Mouse (Mus musculus) thymus, postnatal 25 days (tissue): ENCODE results near the gene Gpr84.
"Not testable (repeated sequence)": the region's sequence is repeated elsewhere in the genome, so short reads cannot be mapped to it uniquely, and the experiment has no call there.

Experiments used
- DNase-seq: peaks from one replicate; pipeline ENCODE4 v3.0.0; 2022

The Gpr84 gene

GRCm38 (mm10) chr15:103281465-103282205 lies 28.8 kb downstream of the Gpr84 start:
- DNase-seq = no peak

DNA sequence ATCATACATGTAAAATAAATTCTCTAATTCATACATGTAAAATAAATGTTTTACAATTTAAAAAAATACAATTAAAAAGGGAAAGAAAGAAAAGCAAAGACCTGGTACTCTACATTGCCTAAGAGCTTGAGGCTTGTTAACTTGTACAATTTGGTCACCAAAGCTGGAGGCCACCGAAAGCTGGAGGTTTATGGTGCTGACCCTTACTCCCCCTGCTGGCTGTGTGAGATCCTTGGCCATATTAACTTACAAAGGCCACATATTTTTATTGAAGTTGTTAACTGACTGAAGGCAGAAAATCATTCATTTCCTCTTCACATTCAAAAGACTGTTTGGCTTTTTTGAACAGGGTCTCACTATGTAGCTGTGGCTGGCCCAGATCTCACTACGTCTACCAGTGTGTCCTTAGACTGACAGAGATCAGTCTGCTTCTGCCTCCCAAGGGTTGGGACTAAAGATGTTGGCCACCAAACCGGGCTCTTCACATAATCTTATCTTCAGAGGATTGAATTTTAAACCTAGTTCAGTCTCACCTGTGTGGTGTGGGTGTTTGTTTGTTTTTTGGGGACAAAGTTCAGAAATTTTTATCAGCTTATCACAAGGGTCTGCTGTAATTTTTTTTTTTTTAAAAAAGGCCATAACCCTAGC lies 29.5 kb downstream of the Gpr84 start:
- no peak for DNase-seq

DNA sequence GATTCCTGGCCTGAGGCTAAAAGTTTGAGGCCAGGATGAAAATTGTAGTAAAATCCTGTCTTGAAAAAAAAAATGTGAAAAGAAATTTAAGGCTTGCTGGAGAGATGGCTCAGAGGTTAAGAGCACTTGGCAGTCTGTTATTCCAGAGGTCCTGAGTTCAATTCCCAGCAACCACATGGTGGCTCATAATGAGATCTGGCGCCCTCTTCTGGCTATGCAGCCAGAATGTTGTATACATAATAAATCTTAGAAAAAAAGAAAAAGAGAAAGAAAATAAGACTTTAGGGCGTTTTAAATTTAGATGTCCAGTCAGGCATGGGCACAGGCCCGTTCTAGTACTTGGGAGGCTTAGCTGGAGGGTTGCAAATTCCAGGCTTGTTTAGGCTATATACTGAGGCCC lies 30.7 kb downstream of the Gpr84 start:
- DNase-seq = peak; percentile 46

DNA sequence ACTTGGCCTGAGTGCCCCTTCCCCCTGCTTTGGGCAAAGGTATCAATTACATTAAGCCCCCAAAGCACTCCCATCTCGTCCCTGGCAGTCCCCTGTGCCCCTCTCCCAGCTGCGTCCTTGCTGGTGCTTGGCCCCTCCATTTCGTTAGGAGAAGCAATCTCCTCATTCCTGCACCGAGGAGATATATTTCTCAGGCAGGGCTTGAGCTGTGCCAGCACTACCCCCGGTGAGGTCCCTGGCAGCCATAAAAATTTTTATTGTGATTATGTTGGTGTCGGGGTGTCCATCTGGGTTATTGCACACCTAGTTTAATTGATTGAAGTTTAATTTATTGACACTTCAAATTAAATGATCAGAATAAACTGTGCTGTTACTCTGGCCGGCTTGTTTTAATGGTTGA lies 32.5 kb downstream of the Gpr84 start:
- no peak for DNase-seq

DNA sequence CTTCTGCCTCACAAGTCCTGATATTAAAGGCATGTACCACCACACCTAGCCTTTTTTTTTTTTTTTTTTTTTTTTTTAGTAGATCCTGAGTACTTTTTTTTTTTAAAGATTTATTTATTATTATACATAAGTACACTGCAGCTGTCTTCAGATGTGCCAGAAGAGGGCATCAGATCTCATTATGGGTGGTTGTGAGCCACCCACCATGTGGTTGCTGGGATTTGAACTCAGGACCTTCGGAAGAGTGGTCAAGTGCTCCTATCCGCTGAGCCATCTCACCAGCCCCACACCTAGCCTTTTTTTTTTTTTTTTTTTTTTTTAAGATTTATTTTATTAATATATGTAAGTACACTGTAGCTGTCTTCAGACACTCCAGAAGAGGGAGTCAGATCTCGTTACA lies 34.5 kb downstream of the Gpr84 start:
- not testable (repeated sequence) for DNase-seq

- peak; percentile 91 for DNase-seq
Observed at GRCm38 (mm10) chr15:103272419-103273279, 37.8 kb downstream of the Gpr84 start, which contains the start of gene Copz1. Gene Copz1 (plus strand): TSS chr15:103272714.

DNA sequence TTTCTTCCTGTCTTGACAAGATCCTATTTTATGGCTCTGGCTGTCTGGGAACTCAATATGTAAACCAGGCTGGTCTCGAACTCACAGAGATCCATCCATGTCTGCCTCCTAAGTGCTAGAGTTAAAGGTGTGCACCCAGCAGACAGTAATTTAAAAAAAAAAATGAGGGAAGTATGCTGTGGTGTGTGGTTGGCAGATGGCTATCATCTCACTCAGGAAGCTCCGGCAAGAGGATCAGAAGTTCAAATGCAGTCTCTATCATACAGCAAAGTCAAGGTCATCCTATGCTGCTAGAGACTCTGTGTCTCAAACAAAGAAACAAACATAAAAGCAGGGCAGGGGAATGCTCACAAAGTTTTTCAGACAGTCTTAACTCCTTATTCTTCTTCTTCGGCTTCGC lies 41.5 kb downstream of the Gpr84 start:
- DNase-seq = no peak

DNA sequence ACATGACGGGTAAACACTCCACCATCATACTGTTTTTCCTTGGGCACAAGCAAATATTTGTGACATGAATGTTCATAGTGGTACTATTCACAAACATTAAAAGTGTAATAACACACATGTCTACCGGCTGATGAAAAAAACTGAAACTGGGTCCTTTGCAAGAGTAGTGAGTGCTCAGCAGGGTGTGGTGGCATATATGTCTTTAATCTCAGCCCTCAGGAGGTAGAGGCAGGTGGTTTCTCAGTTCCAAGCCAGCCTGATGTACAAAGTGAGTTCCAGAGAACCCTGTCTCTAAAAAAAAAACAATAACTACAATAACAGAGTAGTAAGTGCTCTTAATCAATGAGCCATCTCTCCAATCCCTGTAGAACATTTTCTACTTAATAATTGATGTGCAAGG lies 45.6 kb downstream of the Gpr84 start:
- DNase-seq = no peak

- DNase-seq = no peak
Observed at GRCm38 (mm10) chr15:103259989-103260388, 50.4 kb downstream of the Gpr84 start.

- DNase-seq = no peak
Observed at GRCm38 (mm10) chr15:103259162-103259561, 51.2 kb downstream of the Gpr84 start.
